Mouse (Mus musculus): Measurements from ENCODE around the gene Oosp1. TPM values are rescaled to one million over a fixed set of nuclear protein-coding genes. Genes with fewer than 3 reads are reported as not detected.

The Oosp1 gene
- not detected for polyA plus RNA-seq (2012; fragmentation: generic; extraction: Trizol)

GRCm38 (mm10) chr19:11690839-11691238 is at the start of gene Oosp1:
Gene Oosp1, minus strand, starts transcription at chr19:11691150.

GRCm38 (mm10) chr19:11696755-11697154 is 5.8 kb upstream of the Oosp1 start, which contains the start of gene Oosp3:
Gene Oosp3, plus strand, starts transcription at chr19:11697055.

GRCm38 (mm10) chr19:11660459-11660858 is 30.5 kb downstream of the Oosp1 start, which contains the start of gene Oosp2:
Gene Oosp2, minus strand, starts transcription at chr19:11660559.

GRCm38 (mm10) chr19:11640732-11641131 is 50.2 kb downstream of the Oosp1 start, which contains the start of gene Ms4a3:
Gene Ms4a3, minus strand, starts transcription at chr19:11640851.

GRCm38 (mm10) chr19:11623551-11623950 is 67.4 kb downstream of the Oosp1 start, which contains the start of gene Ms4a2:
Gene Ms4a2, minus strand, starts transcription at chr19:11623719.

Other genes with a start within 250 kb of the Oosp1 start
- gene Ms4a4b, start 247.6 kb downstream of the Oosp1 start, polyA plus RNA-seq (2012; fragmentation: generic; extraction: Trizol) = not detected
- gene Ms4a6c, start 221.8 kb downstream of the Oosp1 start, polyA plus RNA-seq (2012; fragmentation: generic; extraction: Trizol) = not detected
- gene Gm8369, start 205.2 kb downstream of the Oosp1 start, polyA plus RNA-seq (2012; fragmentation: generic; extraction: Trizol) = not detected
- not detected for gene Ms4a6b, start 174.6 kb downstream of the Oosp1 start, polyA plus RNA-seq (2012; fragmentation: generic; extraction: Trizol)
- not detected for gene Ms4a4d, start 154.3 kb downstream of the Oosp1 start, polyA plus RNA-seq (2012; fragmentation: generic; extraction: Trizol)
- under 1 TPM in 1 of 2 experiments, not detected in 1; 0.09 TPM for gene Ms4a6d, start 86.3 kb downstream of the Oosp1 start, polyA plus RNA-seq (2012; fragmentation: generic; extraction: Trizol)
- gene Ms4a2, start 67.4 kb downstream of the Oosp1 start, polyA plus RNA-seq (2012; fragmentation: generic; extraction: Trizol) = not detected
- gene Ms4a3, start 50.3 kb downstream of the Oosp1 start, polyA plus RNA-seq (2012; fragmentation: generic; extraction: Trizol) = not detected
- not detected for gene Oosp2, start 30.6 kb downstream of the Oosp1 start, polyA plus RNA-seq (2012; fragmentation: generic; extraction: Trizol)
- not detected for gene Oosp3, start 5.9 kb upstream of the Oosp1 start, polyA plus RNA-seq (2012; fragmentation: generic; extraction: Trizol)
- not detected for gene Gif, start 56.4 kb upstream of the Oosp1 start, polyA plus RNA-seq (2012; fragmentation: generic; extraction: Trizol)
- gene Mrpl16, start 79.2 kb upstream of the Oosp1 start, polyA plus RNA-seq (2012; fragmentation: generic; extraction: Trizol) = 10 to 100 TPM; 32.8 to 45.4 TPM
- 1 to 10 TPM in 1 of 2 experiments, under 1 TPM in 1; 0.61 to 3.0 TPM for gene Stx3, start 128.3 kb upstream of the Oosp1 start, polyA plus RNA-seq (2012; fragmentation: generic; extraction: Trizol)
- gene Olfr1417, start 148.1 kb upstream of the Oosp1 start, polyA plus RNA-seq (2012; fragmentation: generic; extraction: Trizol) = under 1 TPM in 1 of 2 experiments, not detected in 1; 0.01 TPM
- gene Olfr1418, start 169.9 kb upstream of the Oosp1 start, polyA plus RNA-seq (2012; fragmentation: generic; extraction: Trizol) = not detected
- gene Olfr1419, start 184.0 kb upstream of the Oosp1 start, polyA plus RNA-seq (2012; fragmentation: generic; extraction: Trizol) = not detected
- not detected for gene Olfr1420, start 195.4 kb upstream of the Oosp1 start, polyA plus RNA-seq (2012; fragmentation: generic; extraction: Trizol)
- 1 to 10 TPM; 1.8 to 7.9 TPM for gene Patl1, start 221.2 kb upstream of the Oosp1 start, polyA plus RNA-seq (2012; fragmentation: generic; extraction: Trizol)

All from C3H10T1/2 (cell line).